Mouse (Mus musculus): ENCODE measurements at regions not wholly inside any gene's neighbourhood (a gene's known extent, or its start where the extent isn't known, plus 50 kb on each side); places are given as distances from the start of the nearest gene placed in this dataset.

DNA sequence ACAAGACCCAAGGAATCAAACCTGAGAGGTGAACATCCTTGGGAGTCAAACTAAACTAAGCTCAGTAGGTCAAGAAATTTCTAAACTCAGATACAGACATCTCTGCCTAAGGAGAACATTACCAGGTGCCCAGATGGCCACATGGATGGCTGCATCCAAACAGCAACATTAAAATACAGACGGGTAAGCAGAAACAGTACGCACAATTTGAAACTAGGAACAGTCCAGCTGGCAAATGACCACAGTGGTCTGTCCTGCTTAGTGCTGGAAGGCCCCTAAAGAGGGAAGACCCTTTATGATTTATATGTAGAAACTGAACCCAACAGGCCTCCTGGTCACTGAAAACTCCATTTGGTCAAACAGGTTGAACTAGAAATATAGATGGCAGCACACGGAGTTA is 1579.8 kb downstream of the Fstl5 start:
- H3K36me3 ChIP-seq (ENCODE audit: control insufficient read depth, insufficient read depth, low read length): no peaks in the 10 kb centered on the region
- DNase-seq (ENCODE audit: low spot score) (no peak), ATAC-seq (ENCODE audit: insufficient number of reproducible peaks, low FRiP score, low TSS enrichment, low read depth) (no peak)
- H3K27me3 ChIP-seq (ENCODE audit: control insufficient read depth, insufficient read depth, low read length): no peaks in the 10 kb centered on the region
- 90% methylated on average over 3 of the region's 3 CpGs for WGBS
- H3K4me2 ChIP-seq (ENCODE audit: low read depth, severe bottlenecking): no peak overlapping the region
- H3K4me1 ChIP-seq (ENCODE audit: control insufficient read depth, insufficient read depth, low read length): no peaks in the 10 kb centered on the region
- no peak overlapping the region for H3K27ac ChIP-seq (replicated peaks; ENCODE audit: low read depth, low read length)
- H3K9me3 ChIP-seq (ENCODE audit: control insufficient read depth, low read length): no peaks in the 10 kb centered on the region
- H3K9ac ChIP-seq (ENCODE audit: low read length): no peak overlapping the region
- H3K4me3 ChIP-seq (ENCODE audit: low read depth, low read length): no peak overlapping the region
